Mouse (Mus musculus): Measurements from ENCODE around the gene Rsc1a1.

GRCm38 (mm10) chr4:141713598-141714142, 28.3 kb upstream of the Rsc1a1 start:
- TF ChIP-seq POLR2A (IDR thresholded peaks at IDR 0.05; ENCODE audit: borderline replicate concordance, low read depth, low read length) (no peak), CTCF (IDR thresholded peaks at IDR 0.05; ENCODE audit: low read depth, low read length) (no peak)
